Comparison of ENCODE assay signal across 9 mouse cellular contexts in the genomic region with DNA sequence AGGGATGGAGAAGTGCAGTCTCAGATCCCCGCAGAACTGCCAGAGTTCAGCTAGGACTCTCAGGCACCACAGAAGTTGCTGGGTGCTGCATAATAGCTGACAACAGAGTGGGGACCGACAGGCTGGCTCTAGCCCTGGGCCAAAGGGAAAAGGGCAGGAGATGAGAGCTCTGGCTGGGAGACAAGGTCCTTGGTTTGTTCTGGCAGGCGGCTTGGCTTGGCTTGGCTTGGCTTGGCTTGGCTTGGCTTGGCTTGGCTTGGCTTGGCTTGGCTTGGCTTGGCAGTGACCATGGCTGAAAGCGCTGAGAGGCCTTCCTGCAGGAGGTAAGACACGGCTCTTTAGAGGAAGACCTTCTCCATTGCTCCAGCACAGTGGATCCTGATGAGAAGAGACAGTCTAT.
DNase-seq lines count a peak whose midpoint lies in the region; ATAC-seq lines count a peak whose summit lies in the region.
"Had no signal": no experiment of that assay in that cellular context is flagged by ENCODE, and none has a peak within 500 bp of the region (broad histone marks: within the 10 kb centered on the region; RNA-seq: fewer than 3 reads in every experiment).

No protein-coding gene starts in this region.

- intact Hi-C loops in gastrocnemius, postnatal 14 days (cut with DNase I; ENCODE audit: low total_unique reads) = no loop called here

- H3K4me3 ChIP-seq in heart, embryonic 12.5 days = no peak overlapping the region
- no peak overlapping the region for H3K4me3 ChIP-seq in forebrain, embryonic 13.5 days
- no peak overlapping the region for H3K4me3 ChIP-seq in intestine, embryonic 15.5 days (replicated peaks)

- no peak overlapping the region for H3K4me2 ChIP-seq in heart, embryonic 12.5 days
- H3K4me2 ChIP-seq in forebrain, embryonic 13.5 days = no peak overlapping the region
- no peak overlapping the region for H3K4me2 ChIP-seq in intestine, embryonic 15.5 days (replicated peaks)

- no peak for ATAC-seq in heart, embryonic 12.5 days (ENCODE audit: insufficient number of reproducible peaks, low FRiP score)
- ATAC-seq in forebrain, embryonic 13.5 days = no peak
- ATAC-seq in intestine, embryonic 15.5 days = no peak
- ATAC-seq: Patski had no signal

- H3K9ac ChIP-seq in heart, embryonic 12.5 days = no peak overlapping the region
- H3K9ac ChIP-seq in forebrain, embryonic 13.5 days = no peak overlapping the region
- H3K9ac ChIP-seq in intestine, embryonic 15.5 days = no peak overlapping the region

- no peak overlapping the region for H3K27ac ChIP-seq in heart, embryonic 12.5 days (ENCODE audit: poor library complexity, severe bottlenecking)
- no peak overlapping the region for H3K27ac ChIP-seq in forebrain, embryonic 13.5 days
- no peak overlapping the region for H3K27ac ChIP-seq in intestine, embryonic 15.5 days

- H3K4me1 ChIP-seq in heart, embryonic 12.5 days (replicated peaks) = no peaks in the 10 kb centered on the region
- no peaks in the 10 kb centered on the region for H3K4me1 ChIP-seq in forebrain, embryonic 13.5 days
- H3K4me1 ChIP-seq in intestine, embryonic 15.5 days (replicated peaks) = no peaks in the 10 kb centered on the region

- H3K36me3 ChIP-seq in heart, embryonic 12.5 days = no peaks in the 10 kb centered on the region
- no peaks in the 10 kb centered on the region for H3K36me3 ChIP-seq in forebrain, embryonic 13.5 days (ENCODE audit: poor library complexity, severe bottlenecking)
- no peaks in the 10 kb centered on the region for H3K36me3 ChIP-seq in intestine, embryonic 15.5 days

- peak; percentile 94 for DNase-seq in heart, adult 11 months
- peak; percentile 7 for DNase-seq in ovary, postnatal 36 days (ENCODE audit: low spot score)
- no peak for DNase-seq in ovary, postnatal 14 days (ENCODE audit: low spot score)
- peak; percentile 8 for DNase-seq in gastrocnemius, postnatal 14 days
- DNase-seq in right cerebral cortex, postnatal 36 days (ENCODE audit: low spot score in 2 of 2) = peak; percentile 1 to 16

- H3K27me3 ChIP-seq in heart, embryonic 12.5 days (replicated peaks) = no peaks in the 10 kb centered on the region
- no peaks in the 10 kb centered on the region for H3K27me3 ChIP-seq in forebrain, embryonic 13.5 days
- no peaks in the 10 kb centered on the region for H3K27me3 ChIP-seq in intestine, embryonic 15.5 days (replicated peaks)
- H3K27me3 ChIP-seq: Patski had no signal

- H3K9me3 ChIP-seq in heart, embryonic 12.5 days (replicated peaks) = no peaks in the 10 kb centered on the region
- no peaks in the 10 kb centered on the region for H3K9me3 ChIP-seq in forebrain, embryonic 13.5 days (replicated peaks)
- no peaks in the 10 kb centered on the region for H3K9me3 ChIP-seq in intestine, embryonic 15.5 days

- WGBS in heart, embryonic 12.5 days = 75% methylated on average over 5 of the region's 5 CpGs
- WGBS in forebrain, embryonic 13.5 days = 89% methylated on average over 5 of the region's 5 CpGs
- 91% methylated on average over 5 of the region's 5 CpGs for WGBS in intestine, embryonic 15.5 days
